Mouse (Mus musculus) lung, adult 2 months (tissue): ENCODE data around the gene Adcy7. TPM values are rescaled to one million over a fixed set of nuclear protein-coding genes. Genes with fewer than 3 reads are reported as not detected.

ENCODE experiments used
- DNase-seq: peaks from one replicate; pipeline ENCODE4 v3.0.0; 2022
- H3K4me1 ChIP-seq: fragments of 200-500 bp; 2 replicates; pipeline ENCODE4 v1.6.1; 2011; ENCODE audit warnings: low read length; ENCODE audit not compliant: control insufficient read depth, insufficient read depth
- H3K4me3 ChIP-seq: fragments of 200-500 bp; replicated peaks from 2 replicates; pipeline ENCODE3; 2011; ENCODE audit warnings: low read depth, mild to moderate bottlenecking, control low read depth, low read length; ENCODE audit errors: extremely low read depth
- CTCF ChIP-seq: fragments of 200-500 bp; IDR thresholded peaks from 2 replicates; pipeline ENCODE4 v1.5.1; 2011; ENCODE audit warnings: mild to moderate bottlenecking, low read length, control low read depth; ENCODE audit not compliant: insufficient read depth
- POLR2A ChIP-seq: fragments of 200-500 bp; IDR thresholded peaks from 2 replicates; pipeline ENCODE4 v1.6.1; 2011; ENCODE audit warnings: low read depth, mild to moderate bottlenecking, control low read depth, low read length, borderline replicate concordance; ENCODE audit errors: extremely low read depth
- WGBS: fragments of 180-500 bp; shearing (Covaris S2); methylation state at CpG from one replicate; pipeline ENCODE4 v1.1.7; 2018; 5-methylcytosine and 5-hydroxymethylcytosine counted together
- polyA plus RNA-seq: library from polyadenylated mRNA; depleted of rRNA; stranded (reverse); fragments of >200 nt; gene quantifications from 2 replicates; pipeline ENCODE4 v1.2.3, GENCODE M21; 2012

Gene Adcy7
- polyA plus RNA-seq, 1 experiment, result 60.0 TPM

DNA sequence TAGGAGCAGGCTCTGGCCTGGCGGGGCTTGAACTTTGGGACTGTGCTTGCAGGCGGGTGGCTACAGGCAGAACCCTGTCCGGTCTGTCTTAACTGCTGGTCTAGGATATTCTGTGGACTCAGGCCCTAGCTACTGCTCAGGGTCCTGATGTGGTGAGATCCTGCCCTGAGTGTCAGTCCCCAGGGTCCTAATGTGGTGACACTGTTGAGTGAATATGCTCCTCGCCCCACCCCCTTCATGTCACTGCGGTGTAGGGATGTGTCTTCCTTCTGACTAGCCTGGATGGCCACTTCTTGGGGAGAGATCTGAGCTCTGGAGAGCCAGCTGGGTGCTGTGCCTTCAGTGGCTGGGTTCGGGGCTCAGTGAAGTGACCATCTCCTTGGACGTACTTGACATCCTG, 37.7 kb downstream of the Adcy7 start:
- no peak for DNase-seq
- WGBS, result 80% methylated on average over 7 of the region's 7 CpGs
- no peak for TF ChIP-seq POLR2A
- no peaks in the 10 kb centered on the region for H3K4me1 ChIP-seq
- H3K4me3 ChIP-seq, result no peak overlapping the region

DNA sequence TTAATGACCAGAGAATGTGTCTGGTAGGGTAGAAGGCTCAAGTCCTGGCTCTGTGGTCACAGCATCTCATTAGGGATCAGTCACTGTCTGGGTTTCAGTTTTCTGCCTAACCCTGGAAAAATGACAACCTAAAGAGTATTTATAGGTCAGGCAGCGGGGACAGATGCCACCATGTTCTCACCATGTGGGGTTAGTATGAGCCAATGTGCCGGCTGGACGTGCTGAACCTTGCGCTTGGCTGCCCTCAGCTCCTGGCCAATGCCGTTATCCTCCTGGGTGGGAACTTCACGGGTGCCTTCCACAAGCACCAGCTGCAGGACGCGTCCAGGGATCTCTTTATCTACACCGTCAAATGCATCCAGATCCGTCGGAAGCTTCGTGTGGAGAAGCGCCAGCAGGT, 38.1 kb downstream of the Adcy7 start:
- Histone ChIP-seq H3K4me1 (no peaks in the 10 kb centered on the region), H3K4me3 (no peak overlapping the region)
- TF ChIP-seq POLR2A, result no peak
- no peak for TF ChIP-seq CTCF
- no peak for DNase-seq
- 85% methylated on average over 13 of the region's 13 CpGs for WGBS

DNA sequence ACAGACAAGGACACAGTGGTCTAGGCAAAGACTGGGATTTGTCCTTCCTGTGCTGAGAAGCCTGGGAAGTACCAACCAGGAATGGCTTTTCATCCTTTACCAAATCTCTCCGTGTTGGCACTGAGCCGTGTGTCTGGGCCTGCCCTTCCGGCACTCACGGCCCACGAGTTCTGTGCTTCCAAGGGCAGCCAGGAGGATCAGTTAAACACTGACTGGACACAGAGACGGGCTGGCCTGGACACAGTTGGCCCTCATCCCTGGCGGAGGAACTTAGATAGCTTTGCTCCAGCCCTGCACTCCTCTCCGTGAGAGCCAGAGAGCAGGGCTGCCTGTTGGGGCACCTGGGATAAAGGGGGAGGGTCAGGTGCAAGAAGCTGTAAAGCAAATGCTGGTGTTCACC, 40.8 kb downstream of the Adcy7 start:
- no peak overlapping the region for H3K4me3 ChIP-seq
- H3K4me1 ChIP-seq, result peaks cover 16% of the 10 kb centered on the region
- TF ChIP-seq CTCF (no peak), POLR2A (no peak)
- no peak for DNase-seq
- 55% methylated on average over 8 of the region's 8 CpGs for WGBS

DNA sequence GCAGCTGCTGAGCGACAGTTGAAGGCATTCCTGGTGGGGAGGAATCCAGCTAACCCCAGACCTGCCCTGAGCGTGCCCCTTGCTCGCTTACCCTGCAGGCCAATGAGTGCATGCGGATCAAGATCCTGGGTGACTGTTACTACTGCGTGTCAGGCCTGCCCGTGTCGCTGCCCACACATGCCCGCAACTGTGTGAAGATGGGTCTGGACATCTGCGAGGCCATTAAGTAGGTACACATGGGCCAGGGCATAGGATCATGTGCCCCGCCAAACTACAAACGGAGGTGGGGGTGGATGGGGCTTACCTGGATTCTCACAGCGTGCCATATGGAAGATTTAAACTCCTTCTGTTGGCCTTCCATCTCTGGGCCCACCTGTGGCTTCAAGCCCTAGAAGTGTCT, 41.8 kb downstream of the Adcy7 start:
- no peak overlapping the region for H3K4me3 ChIP-seq
- DNase-seq, result no peak
- no peak for TF ChIP-seq POLR2A
- TF ChIP-seq CTCF, result no peak
- peaks cover 16% of the 10 kb centered on the region for H3K4me1 ChIP-seq
- WGBS, result 97% methylated on average over 12 of the region's 12 CpGs

DNA sequence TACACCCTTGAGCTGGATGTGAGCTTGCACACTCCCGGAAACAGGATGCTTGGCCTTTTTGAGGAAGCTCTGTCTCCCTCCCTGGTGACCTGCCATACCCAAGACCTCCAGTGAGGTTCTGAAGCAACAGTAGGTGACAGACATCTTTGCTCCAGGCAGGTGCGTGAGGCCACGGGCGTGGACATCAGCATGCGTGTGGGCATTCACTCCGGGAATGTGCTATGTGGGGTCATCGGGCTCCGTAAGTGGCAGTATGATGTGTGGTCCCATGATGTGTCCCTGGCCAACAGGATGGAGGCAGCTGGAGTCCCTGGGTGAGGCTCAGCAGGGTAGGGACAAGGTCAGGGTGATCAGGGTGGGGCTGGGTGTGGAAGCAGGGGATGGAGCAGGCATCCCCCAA, 43.1 kb downstream of the Adcy7 start:
- 94% methylated on average over 8 of the region's 8 CpGs for WGBS
- H3K4me1 ChIP-seq, result peaks cover 16% of the 10 kb centered on the region
- TF ChIP-seq CTCF (no peak), POLR2A (no peak)
- DNase-seq, result no peak
- no peak overlapping the region for H3K4me3 ChIP-seq

DNA sequence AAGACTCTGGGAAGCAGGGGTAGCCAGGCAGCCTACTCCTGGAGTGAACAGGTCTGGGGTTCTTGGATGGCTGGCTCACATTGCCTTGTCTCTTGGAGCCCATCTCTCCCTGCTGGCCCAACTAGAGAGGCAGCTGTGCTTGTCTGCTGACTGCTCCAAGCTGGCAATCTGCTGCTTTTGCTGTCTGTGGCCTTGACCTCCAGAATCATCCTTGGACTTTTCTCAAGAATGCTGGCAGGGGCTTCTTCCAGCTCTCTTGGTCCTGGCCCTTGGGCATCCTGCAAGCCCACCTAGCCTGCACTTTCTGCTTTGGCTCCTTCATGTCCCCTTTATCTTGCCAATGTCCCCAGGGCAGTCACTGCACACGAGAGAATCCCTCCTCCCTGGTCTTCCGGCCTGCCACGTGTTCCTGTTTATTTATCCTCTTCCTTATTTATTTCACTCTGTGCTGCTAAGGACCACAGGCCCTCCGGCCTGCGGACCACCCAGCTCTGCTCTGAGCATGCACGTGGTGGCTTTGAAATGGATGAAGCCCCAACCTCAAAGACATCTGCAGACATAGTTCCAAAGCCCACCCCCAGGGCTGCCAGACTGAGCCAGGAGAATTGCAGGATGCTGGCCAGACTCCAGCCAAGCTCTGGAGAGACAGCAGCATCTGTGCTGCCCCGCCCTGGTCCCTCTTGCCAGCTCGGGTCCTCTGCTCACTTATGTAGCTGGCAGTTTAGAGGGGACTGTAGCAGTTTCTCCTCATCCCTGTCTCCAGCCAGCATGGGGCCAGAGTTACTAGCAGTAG, 44.1 kb downstream of the Adcy7 start:
- TF ChIP-seq CTCF, result no peak

DNA sequence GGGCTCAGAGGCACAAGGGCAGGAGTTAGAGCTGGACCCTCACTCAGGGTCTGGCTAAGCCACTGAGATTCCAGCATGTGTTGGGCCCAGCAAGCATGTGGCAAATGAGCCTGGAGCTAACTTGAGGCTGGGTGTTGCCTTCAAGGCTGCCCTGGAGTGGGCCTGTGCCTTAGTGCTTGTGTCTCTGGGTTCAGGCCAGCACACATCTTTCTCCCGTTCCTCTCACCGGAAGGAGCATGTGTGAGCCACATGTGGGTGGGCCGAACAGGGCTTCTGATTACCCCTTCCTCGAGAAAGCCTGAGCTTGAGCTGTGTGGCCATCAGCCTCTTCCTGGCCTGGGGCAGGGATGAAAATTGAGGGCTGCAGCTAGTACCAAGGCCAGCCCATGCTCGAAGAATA, 45.1 kb downstream of the Adcy7 start:
- Histone ChIP-seq H3K4me3 (no peak overlapping the region), H3K4me1 (peaks cover 16% of the 10 kb centered on the region)
- TF ChIP-seq CTCF, result no peak
- no peak for TF ChIP-seq POLR2A
- DNase-seq, result no peak
- 66% methylated on average over 5 of the region's 5 CpGs for WGBS

More for the DNA sequence above, 44.1 kb downstream of the Adcy7 start:
- no peak overlapping the region for H3K4me3 ChIP-seq
- 32% methylated on average over 8 of the region's 8 CpGs for WGBS
- DNase-seq, result peak; percentile 50
- peaks cover 16% of the 10 kb centered on the region for H3K4me1 ChIP-seq

DNA sequence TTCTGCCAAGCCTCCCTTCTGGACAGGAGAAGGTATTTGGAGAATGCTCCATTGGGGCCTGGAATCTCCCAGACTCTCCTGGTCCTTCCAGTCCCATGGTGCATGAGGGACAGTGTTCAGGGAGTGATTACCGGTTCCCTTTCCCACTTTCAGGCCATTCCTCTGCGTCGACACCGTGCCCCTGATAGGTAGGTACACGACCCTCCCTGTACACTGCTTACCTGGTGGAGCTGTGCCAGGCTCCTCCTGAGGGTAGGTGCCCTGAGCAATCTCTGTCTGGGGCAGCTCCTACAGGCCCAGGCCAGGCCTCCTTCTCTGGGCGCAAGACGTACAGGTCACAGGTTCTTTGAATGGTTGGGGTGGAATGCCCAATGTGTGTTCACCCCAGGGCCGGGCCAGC, 45.9 kb downstream of the Adcy7 start:
- 89% methylated on average over 8 of the region's 8 CpGs for WGBS

DNA sequence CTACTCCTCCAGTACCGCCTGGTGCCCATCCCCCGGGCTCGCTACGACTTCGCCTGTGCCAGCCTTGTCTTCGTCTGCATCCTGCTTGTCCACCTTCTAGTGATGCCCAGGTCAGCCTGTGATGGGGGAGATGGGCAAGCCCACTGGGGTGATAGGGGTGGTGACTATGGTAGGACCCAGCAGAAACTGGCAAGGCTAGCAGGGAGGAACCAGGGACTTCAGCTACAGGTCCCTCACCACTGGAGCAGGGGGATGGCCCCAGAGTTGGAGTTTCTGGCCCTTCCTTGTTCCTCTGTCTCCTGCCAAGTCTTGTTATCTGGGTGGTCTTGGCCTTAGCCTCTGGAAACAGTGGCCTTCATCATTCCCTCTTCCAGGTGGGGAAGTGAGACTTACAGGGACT, 47.9 kb downstream of the Adcy7 start:
- no peak for DNase-seq
- Histone ChIP-seq H3K4me1 (peaks cover 17% of the 10 kb centered on the region), H3K4me3 (no peak overlapping the region)
- TF ChIP-seq POLR2A, result no peak
- no peak for TF ChIP-seq CTCF
- 97% methylated on average over 6 of the region's 6 CpGs for WGBS

More for the DNA sequence above, 45.9 kb downstream of the Adcy7 start:
- Histone ChIP-seq H3K4me3 (no peak overlapping the region), H3K4me1 (peaks cover 16% of the 10 kb centered on the region)
- TF ChIP-seq POLR2A (no peak), CTCF (no peak)
- DNase-seq, result no peak

DNA sequence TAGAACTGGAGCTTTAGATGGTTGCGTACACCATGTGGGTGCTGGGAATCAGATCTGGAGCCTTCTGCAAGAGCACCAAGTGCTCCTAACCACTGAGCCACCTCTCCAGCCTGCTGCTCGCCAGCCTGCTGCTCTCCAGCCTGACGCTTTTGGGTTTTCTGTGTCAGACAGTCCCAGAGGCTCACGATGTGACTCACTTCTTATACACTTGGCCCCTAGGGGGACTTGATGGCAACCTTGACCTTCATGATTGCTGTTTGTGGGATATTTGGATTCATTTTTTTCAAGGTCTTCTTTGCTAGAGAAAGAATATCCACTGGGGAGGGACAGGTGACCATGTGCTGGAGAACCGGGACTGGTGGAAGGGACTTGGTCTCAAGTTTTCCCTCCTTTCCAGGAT, 49.2 kb downstream of the Adcy7 start:
- WGBS, result 91% methylated on average over 5 of the region's 5 CpGs
- no peak for DNase-seq
- H3K4me1 ChIP-seq, result peaks cover 14% of the 10 kb centered on the region
- TF ChIP-seq CTCF, result no peak
- no peak for TF ChIP-seq POLR2A
- H3K4me3 ChIP-seq, result no peak overlapping the region
